Mouse (Mus musculus) R1 (cell line): ENCODE measurements at regions not wholly inside any gene's neighbourhood (a gene's known extent, or its start where the extent isn't known, plus 50 kb on each side); places are given as distances from the start of the nearest gene placed in this dataset.

Experiments used
- DNase-seq: peaks from one replicate; pipeline ENCODE4 v3.0.0-alpha.2; 2018; ENCODE audit warnings: low read depth, low spot score

- DNase-seq, result no peak
Measured at GRCm38 (mm10) chr1:189473071-189473470, 71.0 kb upstream of the Kcnk2 start.

GRCm38 (mm10) chr1:189458421-189458820 is 56.3 kb upstream of the Kcnk2 start:
- DNase-seq, result no peak
